Mouse (Mus musculus) kidney, adult 11 months (tissue): ENCODE data around the gene Dnah5.

Source experiments
- DNase-seq: peaks from one replicate; pipeline ENCODE4 v3.0.0; 2022

The Dnah5 gene

GRCm38 (mm10) chr15:28203111-28204075, at the start of gene Dnah5:
Gene Dnah5 (plus strand): TSS chr15:28203752.
- DNase-seq: no peak

GRCm38 (mm10) chr15:28154822-28155501, 48.6 kb upstream of the Dnah5 start:
- no peak for DNase-seq

GRCm38 (mm10) chr15:28158771-28159489, 44.6 kb upstream of the Dnah5 start:
- peak; percentile 74 for DNase-seq

- DNase-seq: no peak
Measured at GRCm38 (mm10) chr15:28162291-28162690, 41.3 kb upstream of the Dnah5 start.

GRCm38 (mm10) chr15:28165234-28165633, 38.3 kb upstream of the Dnah5 start:
- no peak for DNase-seq

GRCm38 (mm10) chr15:28166090-28166489, 37.5 kb upstream of the Dnah5 start:
- DNase-seq: no peak

GRCm38 (mm10) chr15:28178951-28179350, 24.6 kb upstream of the Dnah5 start:
- DNase-seq: no peak

GRCm38 (mm10) chr15:28179556-28179955, 24.0 kb upstream of the Dnah5 start:
- no peak for DNase-seq

GRCm38 (mm10) chr15:28181862-28182261, 21.7 kb upstream of the Dnah5 start:
- DNase-seq: peak; percentile 51

GRCm38 (mm10) chr15:28182567-28182966, 21.0 kb upstream of the Dnah5 start:
- DNase-seq: no peak

- peak; percentile 30 for DNase-seq
Measured at GRCm38 (mm10) chr15:28187472-28188360, 15.8 kb upstream of the Dnah5 start.

- DNase-seq: no peak
Measured at GRCm38 (mm10) chr15:28188361-28189011, 15.1 kb upstream of the Dnah5 start.

GRCm38 (mm10) chr15:28189668-28190067, 13.9 kb upstream of the Dnah5 start:
- no peak for DNase-seq

- no peak for DNase-seq
Measured at GRCm38 (mm10) chr15:28198609-28199008, 4.9 kb upstream of the Dnah5 start.

- DNase-seq: no peak
Measured at GRCm38 (mm10) chr15:28204626-28205025, 1.1 kb downstream of the Dnah5 start.

GRCm38 (mm10) chr15:28207545-28207944, 4.0 kb downstream of the Dnah5 start:
- DNase-seq: no peak

GRCm38 (mm10) chr15:28213057-28213456, 9.5 kb downstream of the Dnah5 start:
- DNase-seq: no peak

- DNase-seq: no peak
Measured at GRCm38 (mm10) chr15:28216358-28216757, 12.8 kb downstream of the Dnah5 start.

GRCm38 (mm10) chr15:28227316-28227715, 23.8 kb downstream of the Dnah5 start:
- DNase-seq: no peak

- DNase-seq: no peak
Measured at GRCm38 (mm10) chr15:28260250-28260649, 56.7 kb downstream of the Dnah5 start.

- DNase-seq: no peak
Measured at GRCm38 (mm10) chr15:28299438-28299837, 95.9 kb downstream of the Dnah5 start.

- no peak for DNase-seq
Measured at GRCm38 (mm10) chr15:28307131-28307530, 103.6 kb downstream of the Dnah5 start.
